Mouse (Mus musculus) heart, adult 2 months (tissue): ENCODE data around the gene Otud3.

Experiments
- CTCF ChIP-seq: fragments of 200-600 bp; IDR thresholded peaks from 2 replicates; pipeline ENCODE4 v1.8.1; 2022; ENCODE audit warnings: antibody characterized with exemption, mild to moderate bottlenecking, moderate library complexity
- EP300 ChIP-seq: fragments of 200-500 bp; IDR thresholded peaks from 2 replicates; pipeline ENCODE4 v1.6.1; 2011; ENCODE audit warnings: low read depth, low read length, control low read depth; ENCODE audit not compliant: insufficient read depth

DNA sequence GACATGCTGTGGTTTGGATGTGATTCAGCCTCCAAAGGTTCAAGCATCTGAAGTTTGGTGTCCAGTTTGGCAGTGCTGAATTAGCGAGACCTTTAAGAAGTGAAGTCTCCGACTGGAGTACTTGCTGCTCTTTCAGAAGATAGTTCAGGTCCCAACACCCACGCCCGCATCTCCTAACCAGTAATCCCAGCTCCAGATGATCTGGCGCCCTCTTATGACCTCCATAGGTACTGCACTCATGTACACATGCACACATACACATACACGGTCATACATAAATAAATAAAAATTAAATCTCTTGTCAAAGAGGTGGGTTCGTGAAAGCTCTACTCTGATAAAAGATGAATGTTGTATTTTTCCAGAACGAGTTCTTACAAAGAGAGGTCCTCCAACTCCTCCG is 3.5 kb upstream of the Otud3 start:
- no peak for TF ChIP-seq EP300
- peak; percentile 35 for TF ChIP-seq CTCF
